Mouse (Mus musculus) heart, adult 2 months (tissue): ENCODE data around the gene Vti1b.

Experiments used
- CTCF ChIP-seq: fragments of 200-600 bp; IDR thresholded peaks from 2 replicates; pipeline ENCODE4 v1.8.1; 2022; ENCODE audit warnings: antibody characterized with exemption, mild to moderate bottlenecking, moderate library complexity
- POLR2A ChIP-seq: fragments of 200-500 bp; IDR thresholded peaks from 2 replicates; pipeline ENCODE4 v1.6.1; 2011; ENCODE audit warnings: mild to moderate bottlenecking, low read depth, low read length, control low read depth; ENCODE audit not compliant: insufficient read depth

- TF ChIP-seq POLR2A = no peak
- TF ChIP-seq CTCF = no peak
Observed at GRCm38 (mm10) chr12:79208703-79209464, 36.4 kb upstream of the Vti1b start, which contains the start of gene Rdh12.
